Mouse (Mus musculus) erythroblast, embryonic 14.5 days (primary cell): ENCODE results near the gene Qars. TPM values are rescaled to one million over a fixed set of nuclear protein-coding genes. Genes with fewer than 3 reads are reported as not detected.
A peak's percentile ranks its signal among the peaks of the same experiment; 100 is the strongest.

Experiments used
- H3K27me3 ChIP-seq: 2 replicates; pipeline ENCODE4 v1.6.1; 2012; ENCODE audit warnings: inconsistent platforms; ENCODE audit not compliant: control insufficient read depth
- H3K36me3 ChIP-seq: 2 replicates; pipeline ENCODE4 v1.6.1; 2012; ENCODE audit warnings: mild to moderate bottlenecking, inconsistent platforms; ENCODE audit not compliant: control insufficient read depth
- H3K4me1 ChIP-seq: 2 replicates; pipeline ENCODE4 v1.6.1; 2012; ENCODE audit warnings: inconsistent platforms; ENCODE audit not compliant: control insufficient read depth
- H3K4me3 ChIP-seq: replicated peaks from 2 replicates; pipeline ENCODE3; 2012; ENCODE audit warnings: moderate library complexity, mild to moderate bottlenecking, inconsistent platforms
- H3K9me3 ChIP-seq: 2 replicates; pipeline ENCODE4 v1.6.1; 2012; ENCODE audit warnings: low read length, inconsistent platforms, mixed read lengths; ENCODE audit not compliant: control insufficient read depth
- GATA1 ChIP-seq: IDR thresholded peaks from 2 replicates; pipeline ENCODE4 v1.6.1; 2012; ENCODE audit warnings: low read length, inconsistent platforms, mixed read lengths
- TAL1 ChIP-seq: IDR thresholded peaks from 3 replicates; pipeline ENCODE4 v1.6.1; 2012; ENCODE audit warnings: low read length, inconsistent platforms, mixed read lengths
- polyA plus RNA-seq: library from polyadenylated mRNA; stranded (reverse); fragments of >175 nt; gene quantifications from 2 replicates; pipeline ENCODE4 v1.2.3, GENCODE M21; 2012

The Qars gene
- polyA plus RNA-seq, 1 experiment: 5.9 TPM

GRCm38 (mm10) chr9:108469430-108469829, 38.1 kb upstream of the Qars start:
- H3K36me3 ChIP-seq: peaks cover 19% of the 10 kb centered on the region
- no peak overlapping the region for H3K4me3 ChIP-seq
- H3K27me3 ChIP-seq: 0 out of 2 replicates have a peak, but pooled peaks cover 2% of the 10 kb centered on the region
- no peaks in the 10 kb centered on the region for H3K9me3 ChIP-seq
- TF ChIP-seq TAL1: no peak
- TF ChIP-seq GATA1: no peak
- H3K4me1 ChIP-seq: no peaks in the 10 kb centered on the region

DNA sequence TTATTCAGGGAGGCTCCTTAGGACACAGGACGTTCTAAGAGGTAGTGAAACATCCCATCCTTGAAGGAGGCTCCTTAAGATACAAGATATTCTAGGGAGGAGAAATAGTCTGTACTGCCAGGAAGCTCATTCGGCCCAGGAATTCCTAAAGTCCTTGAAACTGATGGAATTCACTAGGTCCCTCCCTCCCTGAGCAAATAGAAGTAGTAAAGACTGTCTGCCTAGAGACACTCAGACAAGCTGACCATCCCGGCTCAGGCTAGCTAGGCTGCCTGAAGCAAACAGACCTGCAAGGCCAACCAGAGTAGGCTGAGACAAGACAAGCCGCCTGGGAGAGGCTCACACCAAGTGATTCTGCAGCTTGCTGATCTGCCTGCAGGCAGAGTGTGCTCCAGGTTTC, 37.7 kb upstream of the Qars start:
- H3K4me1 ChIP-seq: no peaks in the 10 kb centered on the region
- no peaks in the 10 kb centered on the region for H3K9me3 ChIP-seq
- 0 out of 2 replicates have a peak, but pooled peaks cover 2% of the 10 kb centered on the region for H3K27me3 ChIP-seq
- TF ChIP-seq GATA1 (no peak), TAL1 (no peak)
- peaks cover 15% of the 10 kb centered on the region for H3K36me3 ChIP-seq
- no peak overlapping the region for H3K4me3 ChIP-seq

GRCm38 (mm10) chr9:108474528-108474927, 33.0 kb upstream of the Qars start:
- no peaks in the 10 kb centered on the region for H3K9me3 ChIP-seq
- H3K4me3 ChIP-seq: no peak overlapping the region
- no peaks in the 10 kb centered on the region for H3K36me3 ChIP-seq
- peaks cover 21% of the 10 kb centered on the region for H3K27me3 ChIP-seq
- H3K4me1 ChIP-seq: peaks cover 7% of the 10 kb centered on the region
- TF ChIP-seq GATA1: no peak
- TF ChIP-seq TAL1: no peak

GRCm38 (mm10) chr9:108478638-108479156, 28.8 kb upstream of the Qars start:
- H3K4me3 ChIP-seq: peak overlapping the region; percentile 40
- peaks cover 17% of the 10 kb centered on the region for H3K4me1 ChIP-seq
- no peaks in the 10 kb centered on the region for H3K9me3 ChIP-seq
- peaks cover 5% of the 10 kb centered on the region; the same call in 1 of the 2 replicates for H3K36me3 ChIP-seq
- H3K27me3 ChIP-seq: peaks cover 25% of the 10 kb centered on the region
- TF ChIP-seq TAL1: no peak

- Histone ChIP-seq H3K9me3 (no peaks in the 10 kb centered on the region), H3K27me3 (peaks cover 25% of the 10 kb centered on the region), H3K4me3 (no peak overlapping the region), H3K4me1 (peaks cover 17% of the 10 kb centered on the region), H3K36me3 (peaks cover 8% of the 10 kb centered on the region; the same call in 1 of the 2 replicates)
- no peak for TF ChIP-seq GATA1
- no peak for TF ChIP-seq TAL1
Observed at GRCm38 (mm10) chr9:108479241-108479640, 28.3 kb upstream of the Qars start.

GRCm38 (mm10) chr9:108479721-108480351, 27.7 kb upstream of the Qars start, which contains the start of gene Lamb2:
Gene Lamb2 (plus strand): TSS chr9:108479736.
- Histone ChIP-seq H3K9me3 (no peaks in the 10 kb centered on the region), H3K27me3 (peaks cover 25% of the 10 kb centered on the region), H3K4me1 (peaks cover 17% of the 10 kb centered on the region), H3K4me3 (peak within 1 kb of the TSS; percentile 40), H3K36me3 (peaks cover 8% of the 10 kb centered on the region; the same call in 1 of the 2 replicates)
- TF ChIP-seq TAL1: no peak
- TF ChIP-seq GATA1: no peak

DNA sequence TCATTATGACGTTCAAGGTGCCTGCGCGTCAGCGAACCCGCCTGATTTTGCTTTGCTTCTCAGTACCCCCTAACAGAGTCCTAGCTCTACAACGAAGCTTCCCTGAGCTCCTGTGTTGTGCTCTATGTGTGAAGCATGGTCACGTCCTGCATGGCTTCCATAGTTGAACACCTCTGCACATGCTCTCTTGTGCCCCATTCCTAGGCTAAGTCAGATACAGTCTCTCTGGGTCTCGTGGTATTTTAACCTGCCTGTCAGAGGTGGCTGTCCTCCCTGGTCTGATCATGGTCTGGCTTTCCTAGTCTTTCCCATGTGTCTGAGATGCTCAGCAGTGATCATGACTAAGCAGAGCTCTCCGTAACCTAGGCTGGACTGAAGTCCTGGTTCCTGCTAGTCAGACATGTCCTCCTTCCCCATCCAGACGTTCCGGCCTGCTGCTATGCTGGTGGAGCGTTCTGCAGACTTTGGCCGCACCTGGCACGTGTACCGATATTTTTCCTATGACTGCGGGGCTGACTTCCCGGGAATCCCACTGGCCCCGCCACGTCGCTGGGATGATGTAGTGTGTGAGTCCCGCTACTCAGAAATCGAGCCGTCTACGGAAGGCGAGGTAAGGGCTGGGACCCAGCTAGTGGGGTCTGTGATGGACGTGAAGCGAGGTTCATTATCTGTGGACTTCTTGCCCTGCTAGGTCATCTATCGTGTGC, 26.5 kb upstream of the Qars start:
- H3K9me3 ChIP-seq: no peaks in the 10 kb centered on the region
- no peak overlapping the region for H3K4me3 ChIP-seq
- TF ChIP-seq GATA1: no peak
- TF ChIP-seq TAL1: no peak
- H3K27me3 ChIP-seq: peaks cover 25% of the 10 kb centered on the region
- H3K4me1 ChIP-seq: peaks cover 17% of the 10 kb centered on the region
- H3K36me3 ChIP-seq: peaks cover 12% of the 10 kb centered on the region; the same call in 1 of the 2 replicates

DNA sequence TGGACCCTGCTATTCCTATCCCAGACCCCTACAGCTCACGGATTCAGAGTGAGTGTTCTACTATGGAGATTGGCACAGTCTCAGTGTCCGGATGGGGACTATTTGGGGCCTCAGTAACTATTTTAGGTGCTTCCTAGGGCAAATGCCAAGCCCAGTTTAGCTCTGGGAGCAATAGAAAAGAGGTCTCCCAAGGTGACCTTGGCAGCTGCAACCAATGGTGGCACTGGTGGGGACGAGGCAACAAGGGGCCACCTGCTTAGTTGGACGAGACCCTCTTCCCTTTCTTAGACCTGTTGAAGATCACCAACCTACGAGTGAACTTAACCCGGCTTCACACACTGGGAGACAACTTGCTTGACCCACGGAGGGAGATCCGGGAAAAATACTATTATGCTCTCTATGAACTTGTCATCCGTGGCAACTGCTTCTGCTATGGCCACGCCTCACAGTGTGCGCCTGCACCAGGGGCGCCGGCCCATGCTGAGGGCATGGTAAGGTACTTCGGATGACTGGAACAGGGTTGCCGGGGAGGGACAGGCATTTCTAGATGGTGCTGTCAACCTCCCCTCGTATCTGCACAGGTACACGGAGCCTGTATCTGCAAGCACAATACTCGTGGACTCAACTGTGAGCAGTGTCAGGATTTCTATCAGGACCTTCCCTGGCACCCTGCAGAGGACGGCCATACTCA, 25.8 kb upstream of the Qars start:
- Histone ChIP-seq H3K4me3 (no peak overlapping the region), H3K27me3 (peaks cover 25% of the 10 kb centered on the region)
- TF ChIP-seq TAL1 (no peak), GATA1 (no peak)

More for the DNA sequence above, 25.8 kb upstream of the Qars start:
- Histone ChIP-seq H3K9me3 (no peaks in the 10 kb centered on the region), H3K36me3 (peaks cover 13% of the 10 kb centered on the region; the same call in 1 of the 2 replicates), H3K4me1 (peaks cover 17% of the 10 kb centered on the region)
